Mouse (Mus musculus) kidney, postnatal 10 days (tissue): ENCODE data around the gene Lcat.
A peak's percentile ranks its signal among the peaks of the same experiment; 100 is the strongest.

Experiments used
- DNase-seq: peaks from one replicate; pipeline ENCODE4 v3.0.0; 2021; ENCODE audit warnings: mixed read lengths

The Lcat gene

DNA sequence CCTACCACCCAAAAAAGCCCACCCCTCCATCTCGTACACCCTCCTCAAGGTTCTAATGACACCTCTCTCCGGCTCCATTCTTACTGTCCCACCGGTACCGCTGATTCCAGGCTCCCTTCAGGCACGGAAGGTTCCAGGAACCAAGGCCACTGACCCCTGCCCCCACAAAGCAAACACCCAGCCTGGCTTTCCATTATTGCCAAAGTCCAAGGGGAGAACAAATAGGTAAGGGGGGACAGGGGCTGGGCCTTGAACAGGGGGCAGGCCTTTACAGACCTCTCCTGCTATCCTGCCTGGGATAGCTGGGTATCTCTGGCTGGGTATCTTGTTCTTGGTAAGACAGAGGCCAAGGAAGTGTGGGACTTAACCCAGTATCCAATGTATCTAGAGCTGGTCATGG is 640 bp downstream of the Lcat start:
- DNase-seq, result no peak

DNA sequence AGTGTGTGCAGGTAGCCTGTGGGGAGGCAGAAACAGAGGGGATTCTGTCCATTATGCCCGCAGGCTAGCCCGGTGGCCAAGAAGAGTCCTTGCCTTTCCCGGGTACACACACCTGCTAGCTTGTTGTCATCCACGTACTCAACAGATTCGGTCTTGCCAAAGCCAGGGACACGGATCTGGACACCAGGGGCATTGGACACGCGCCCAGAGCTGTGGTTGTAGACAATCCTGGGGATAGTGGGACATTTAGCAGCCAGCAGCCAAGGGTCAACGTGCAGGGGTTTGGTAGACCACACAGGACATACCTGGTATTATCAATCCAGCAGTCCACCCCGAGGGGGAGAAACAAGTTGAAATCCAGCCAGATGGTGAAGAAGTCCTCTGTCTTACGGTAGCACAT is 1.2 kb downstream of the Lcat start:
- no peak for DNase-seq

- peak; percentile 53 for DNase-seq
Measured at GRCm38 (mm10) chr8:105938306-105938669, 4.9 kb downstream of the Lcat start, which contains the start of gene Psmb10. Gene Psmb10, minus strand, starts transcription at chr8:105938444.

DNA sequence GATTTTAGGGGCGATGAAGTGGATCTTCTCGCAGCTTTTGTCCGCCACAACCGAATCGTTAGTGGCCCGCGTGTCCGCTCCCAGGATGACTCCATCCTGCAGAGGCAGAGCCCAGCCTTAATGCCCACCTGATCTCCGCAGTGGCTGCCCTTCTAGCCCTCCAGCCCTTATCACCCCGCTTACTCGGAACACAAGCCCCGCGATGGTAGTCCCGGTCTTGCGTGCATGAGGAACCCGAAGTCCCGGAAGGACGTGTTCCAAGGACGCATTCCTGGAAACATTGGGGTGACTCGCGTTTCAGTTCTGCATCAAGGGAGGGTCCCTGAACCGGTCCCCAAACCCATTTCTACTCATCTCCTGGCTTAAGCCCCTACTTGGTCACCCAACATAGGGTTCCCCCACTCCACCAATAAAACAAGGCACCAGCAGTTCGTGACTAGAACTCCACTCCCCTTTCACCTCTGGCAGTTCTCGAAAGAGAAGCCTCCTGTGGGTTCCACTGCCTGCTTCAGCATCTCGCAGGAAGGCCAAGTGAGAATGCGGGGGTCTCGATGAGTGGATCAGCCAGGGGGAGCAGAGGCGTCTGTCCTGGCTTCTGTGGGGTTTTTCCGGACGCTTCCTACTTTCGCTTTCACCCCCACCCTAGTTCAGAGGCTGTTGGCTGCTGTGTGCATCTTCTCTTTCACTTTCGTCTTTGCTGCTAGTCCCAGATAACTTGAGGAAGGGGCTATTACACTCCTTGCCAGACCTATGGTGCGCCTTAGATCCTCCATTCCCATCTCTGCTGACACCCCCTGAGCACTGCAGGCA is 5.5 kb downstream of the Lcat start:
- peak; percentile 63 for DNase-seq

- DNase-seq, result peak; percentile 95
Measured at GRCm38 (mm10) chr8:105936866-105937475, 6.2 kb downstream of the Lcat start.

- DNase-seq, result no peak
Measured at GRCm38 (mm10) chr8:105935863-105936603, 7.1 kb downstream of the Lcat start.

- no peak for DNase-seq
Measured at GRCm38 (mm10) chr8:105935105-105935504, 8.1 kb downstream of the Lcat start.

GRCm38 (mm10) chr8:105933762-105934161 is 9.4 kb downstream of the Lcat start, which contains the start of gene Ctrl:
Gene Ctrl, minus strand, starts transcription at chr8:105933862.
- no peak for DNase-seq

- no peak for DNase-seq
Measured at GRCm38 (mm10) chr8:105932525-105932924, 10.7 kb downstream of the Lcat start.

DNA sequence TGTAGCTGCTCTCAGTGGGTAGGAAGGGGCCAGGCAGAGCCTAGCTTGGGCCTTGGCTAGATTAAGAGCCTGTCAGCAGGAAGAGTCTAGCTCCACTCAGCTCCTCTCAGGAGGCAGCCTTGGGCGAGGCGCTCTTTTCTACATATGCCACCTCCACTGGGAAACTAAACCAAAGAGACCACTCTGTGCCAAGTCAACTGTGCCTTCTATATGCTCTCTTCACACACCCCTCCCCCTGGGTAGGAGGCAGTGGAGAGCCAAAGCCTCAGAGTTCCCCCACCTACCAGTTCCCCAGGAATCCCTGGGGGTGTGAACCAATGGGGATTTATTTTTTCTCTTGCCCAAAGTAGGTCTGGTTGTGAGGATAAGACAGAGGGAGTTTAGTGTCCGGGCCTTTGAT is 11.9 kb downstream of the Lcat start:
- DNase-seq, result no peak

GRCm38 (mm10) chr8:105930602-105931001 is 12.6 kb downstream of the Lcat start:
- DNase-seq, result peak; percentile 89

- DNase-seq, result no peak
Measured at GRCm38 (mm10) chr8:105925123-105925522, 18.1 kb downstream of the Lcat start.

DNA sequence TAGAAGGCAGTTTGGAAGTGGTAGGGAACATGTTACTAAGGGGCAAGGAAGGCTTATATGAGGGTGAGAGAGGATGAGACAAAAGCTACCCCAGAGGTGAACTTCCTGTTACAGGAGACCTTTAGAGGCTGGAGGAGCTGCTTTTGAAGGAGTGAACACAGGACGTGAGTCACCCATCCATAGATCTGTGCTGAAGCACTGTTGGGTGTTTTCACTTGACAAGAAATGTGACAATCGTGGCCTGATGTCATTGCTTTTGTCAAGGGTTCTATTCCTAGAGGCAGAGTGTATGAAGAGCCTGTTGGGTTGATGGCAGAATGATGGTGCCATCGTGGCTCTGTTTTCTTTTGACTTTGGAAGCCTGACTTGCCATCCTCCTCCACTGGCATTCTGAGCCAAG is 23.8 kb downstream of the Lcat start:
- DNase-seq, result no peak

DNA sequence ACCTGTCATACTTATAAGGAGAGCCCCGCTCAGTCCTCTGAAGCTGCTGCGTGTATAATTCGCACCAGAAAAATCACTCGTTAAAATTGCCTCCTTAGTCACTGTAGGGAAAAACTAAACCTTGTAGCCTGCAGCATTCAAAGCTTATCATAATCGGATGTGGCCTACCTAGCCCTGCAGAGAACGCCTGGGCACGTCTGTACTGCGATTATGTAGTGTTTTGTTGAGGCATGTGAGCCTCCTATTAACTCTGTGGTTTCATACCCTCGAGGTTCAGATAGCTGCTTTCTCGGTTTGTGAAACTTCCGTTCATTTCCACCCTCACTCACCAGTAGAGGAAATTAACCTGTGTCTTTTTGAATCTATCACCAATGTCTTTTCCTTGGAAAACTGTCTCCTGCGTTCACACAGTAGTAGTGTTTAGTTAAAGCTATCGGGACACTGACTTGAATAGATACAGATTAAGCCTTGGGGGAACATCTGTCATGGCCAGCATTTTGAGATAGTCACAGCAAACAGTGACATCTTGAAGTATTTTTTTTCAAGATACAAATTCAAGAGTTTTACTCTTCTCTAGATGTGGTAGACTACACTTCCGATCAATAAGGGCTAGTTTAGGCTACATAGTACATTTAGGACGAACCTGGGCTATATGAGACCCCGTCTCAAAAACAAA is 42.1 kb downstream of the Lcat start:
- no peak for DNase-seq

- peak; percentile 96 for DNase-seq
Measured at GRCm38 (mm10) chr8:105900180-105900940, 42.8 kb downstream of the Lcat start, which contains the start of gene Pskh1. Gene Pskh1, plus strand, starts transcription at chr8:105900441.

DNA sequence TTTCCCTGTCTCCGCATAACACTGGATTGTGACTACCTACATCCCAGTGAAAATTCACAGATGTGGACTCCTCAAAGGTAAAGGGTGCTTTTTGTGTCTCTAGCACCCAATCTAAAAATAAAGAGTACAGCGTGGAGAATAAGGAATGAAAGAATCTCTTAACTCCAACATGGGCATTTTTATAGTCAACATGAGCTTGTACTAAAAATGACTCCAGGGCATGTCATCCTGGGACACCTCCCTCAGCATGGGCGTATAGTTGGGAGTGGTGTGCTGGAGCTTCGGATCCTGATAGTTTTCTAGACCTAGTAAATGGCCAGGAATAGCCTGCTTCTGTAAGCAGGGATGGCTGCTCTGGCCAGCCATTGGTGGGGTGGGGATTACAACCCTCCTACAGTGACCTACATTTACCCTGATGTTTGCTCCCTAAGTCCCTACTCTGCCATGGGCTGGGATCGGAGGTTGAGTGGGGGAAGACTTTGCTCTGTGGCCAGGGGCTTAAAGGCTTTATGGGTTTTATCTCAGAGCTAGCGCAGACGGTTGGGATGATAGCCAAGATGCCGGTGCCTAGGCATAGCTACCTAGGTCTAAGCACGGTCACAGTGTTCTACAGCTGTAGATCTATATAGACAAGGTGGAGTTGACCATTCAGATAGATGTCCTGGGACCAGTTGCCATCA is 45.2 kb downstream of the Lcat start:
- no peak for DNase-seq

GRCm38 (mm10) chr8:105893339-105893738 is 49.8 kb downstream of the Lcat start, which contains the start of gene Nrn1l:
Gene Nrn1l, plus strand, starts transcription at chr8:105893567.
- peak; percentile 86 for DNase-seq

DNA sequence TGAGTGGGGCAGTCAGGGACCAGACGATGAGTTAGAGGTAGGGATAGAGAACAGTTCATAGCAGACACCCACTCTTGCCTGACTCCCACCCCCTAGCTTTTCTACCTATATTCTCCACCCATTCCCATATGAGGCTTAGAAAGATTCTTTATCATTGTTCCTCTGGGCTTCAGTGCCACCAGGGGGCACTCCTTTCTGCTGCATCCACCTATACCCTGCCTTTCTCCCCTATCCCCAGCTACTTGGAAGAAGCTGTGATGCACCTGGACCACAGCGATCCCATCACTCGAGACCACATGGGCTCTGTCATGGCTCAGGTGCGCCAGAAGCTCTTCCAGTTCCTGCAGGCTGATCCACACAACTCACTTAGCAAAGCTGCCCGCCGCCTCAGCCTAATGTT is 50.8 kb downstream of the Lcat start:
- DNase-seq, result peak; percentile 50

- no peak for DNase-seq
Measured at GRCm38 (mm10) chr8:105890870-105891269, 52.3 kb downstream of the Lcat start.

- DNase-seq, result no peak
Measured at GRCm38 (mm10) chr8:105889756-105890465, 53.3 kb downstream of the Lcat start.
